Mouse (Mus musculus): ENCODE measurements around the gene Qser1.
A peak's percentile ranks its signal among the peaks of the same experiment; 100 is the strongest.
"Not testable (repeated sequence)": the region's sequence is repeated elsewhere in the genome, so short reads cannot be mapped to it uniquely, and the experiment has no call there.

Qser1 gene

DNA sequence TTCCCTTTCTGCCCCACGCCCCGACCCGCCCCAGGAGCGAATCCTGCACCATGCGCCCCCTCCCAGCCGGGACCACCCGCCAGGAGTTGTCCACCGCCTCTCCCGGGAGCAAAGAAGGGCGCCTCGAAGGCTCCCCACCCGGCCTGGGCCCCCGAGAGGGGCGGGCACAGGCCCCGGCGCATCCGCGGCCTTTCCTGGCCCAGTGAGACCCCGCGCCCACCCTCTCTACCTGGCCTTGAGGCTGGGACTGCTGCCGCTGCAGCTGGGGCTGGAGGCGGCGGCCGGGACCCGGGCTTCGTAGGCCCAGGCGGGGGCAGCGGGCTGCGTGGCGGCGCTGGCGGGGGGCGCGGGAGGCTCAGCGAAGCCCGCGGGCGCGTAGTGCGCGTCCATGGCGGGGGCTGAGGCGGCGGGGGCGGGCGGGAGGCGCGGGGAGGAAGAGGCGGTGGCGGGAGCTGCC is at the start of gene Qser1:
TSS of gene Qser1 (minus strand) at position 390 of the 457 bp plus-strand sequence.
- DNase-seq: no peak

- no peak for DNase-seq
These were observed 47.8 kb upstream of the Qser1 start for GRCm38 (mm10) chr2:104864176-104864860.

DNA sequence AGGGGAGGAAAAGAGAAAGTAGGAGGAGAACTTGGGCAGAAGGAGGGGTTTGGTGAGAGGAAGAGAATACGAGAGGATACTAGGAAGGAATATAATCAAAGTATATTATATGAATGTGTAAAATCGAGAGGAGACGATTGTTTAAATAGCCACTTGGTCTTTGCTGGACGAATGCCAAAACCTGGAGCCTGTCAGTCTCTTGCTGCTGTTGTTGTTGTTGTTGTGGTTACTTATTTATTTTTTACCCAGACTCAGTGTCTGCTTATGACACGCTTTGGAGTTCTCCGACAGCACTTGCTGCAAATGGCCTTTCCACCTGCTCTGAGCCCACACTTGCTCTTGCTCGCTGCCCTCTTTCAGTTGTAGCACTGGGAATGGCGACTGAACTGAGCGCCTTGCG is 43.9 kb upstream of the Qser1 start:
- no peak for DNase-seq

GRCm38 (mm10) chr2:104859060-104859459 is 42.5 kb upstream of the Qser1 start:
- DNase-seq: no peak

GRCm38 (mm10) chr2:104858083-104858482 is 41.5 kb upstream of the Qser1 start:
- DNase-seq: not testable (repeated sequence)

DNA sequence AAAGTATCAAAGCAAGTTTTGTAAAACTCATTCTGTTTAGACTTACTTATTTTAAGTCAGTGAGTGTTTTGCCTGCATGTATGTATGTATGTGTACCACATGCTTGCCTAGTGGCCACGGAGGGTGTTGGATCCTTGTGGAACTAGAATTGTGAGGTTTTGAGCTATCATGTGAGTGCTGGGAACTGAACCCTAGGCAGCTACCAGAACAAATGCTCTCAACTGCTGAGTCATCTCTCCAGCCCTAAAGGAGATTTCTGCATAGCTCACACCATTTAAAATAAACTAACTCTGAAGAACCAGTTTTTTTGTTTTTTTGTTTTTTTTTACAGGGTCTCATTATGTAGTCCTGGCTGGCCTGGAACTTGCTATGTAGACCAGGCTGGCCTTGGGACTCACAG is 39.7 kb upstream of the Qser1 start:
- DNase-seq: no peak

DNA sequence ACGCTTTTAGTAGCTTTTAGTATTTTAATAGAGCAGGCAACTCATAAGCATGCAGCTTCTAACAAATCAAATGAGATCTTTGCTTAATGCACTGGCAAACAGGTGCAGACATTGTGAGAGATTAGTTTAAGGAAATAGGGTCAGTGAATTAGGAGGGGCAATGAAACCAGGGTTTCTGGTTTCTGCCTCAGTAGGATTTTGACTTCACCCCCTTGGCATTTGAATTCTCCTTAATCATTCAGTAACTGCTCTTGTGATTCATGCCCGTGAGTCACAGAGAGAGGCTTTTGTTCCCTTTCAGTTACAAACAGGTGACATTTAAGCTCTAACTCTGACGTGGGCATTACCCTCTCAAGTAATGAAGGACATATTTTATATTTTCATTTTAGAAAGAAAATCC is 39.2 kb upstream of the Qser1 start:
- DNase-seq: no peak

GRCm38 (mm10) chr2:104854836-104855235 is 38.3 kb upstream of the Qser1 start:
- no peak for DNase-seq

GRCm38 (mm10) chr2:104852546-104852945 is 36.0 kb upstream of the Qser1 start:
- no peak for DNase-seq

- no peak for DNase-seq
These were observed 35.1 kb upstream of the Qser1 start for GRCm38 (mm10) chr2:104851686-104852085.

DNA sequence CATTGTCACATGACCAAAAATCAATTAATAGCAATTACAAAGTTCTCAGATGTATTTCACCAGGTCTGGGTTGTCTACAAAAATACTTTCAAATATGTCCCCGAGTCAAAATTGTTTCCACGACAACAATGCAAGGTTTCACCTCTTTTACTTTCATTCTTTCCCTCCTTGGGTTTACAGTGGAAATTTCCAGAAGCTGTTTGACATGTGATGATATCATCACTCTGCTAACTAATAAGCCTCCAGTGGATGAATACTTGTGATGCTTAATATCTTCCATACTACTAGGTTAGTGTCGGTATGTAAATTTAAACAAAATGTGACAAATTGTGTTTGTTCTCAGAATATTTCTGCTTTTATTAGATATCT is 33.4 kb upstream of the Qser1 start:
- DNase-seq: no peak

GRCm38 (mm10) chr2:104849276-104849990 is 32.9 kb upstream of the Qser1 start, which contains the start of gene Prrg4:
Gene Prrg4, minus strand, starts transcription at chr2:104849876.
- peak; percentile 42 to 59 for DNase-seq

- DNase-seq: peak in 1 of 2 experiments; percentile 10
These were observed 31.9 kb upstream of the Qser1 start for GRCm38 (mm10) chr2:104848235-104849161.

- DNase-seq: peak in 1 of 2 experiments; percentile 29
These were observed 31.1 kb upstream of the Qser1 start for GRCm38 (mm10) chr2:104847645-104848044.

DNA sequence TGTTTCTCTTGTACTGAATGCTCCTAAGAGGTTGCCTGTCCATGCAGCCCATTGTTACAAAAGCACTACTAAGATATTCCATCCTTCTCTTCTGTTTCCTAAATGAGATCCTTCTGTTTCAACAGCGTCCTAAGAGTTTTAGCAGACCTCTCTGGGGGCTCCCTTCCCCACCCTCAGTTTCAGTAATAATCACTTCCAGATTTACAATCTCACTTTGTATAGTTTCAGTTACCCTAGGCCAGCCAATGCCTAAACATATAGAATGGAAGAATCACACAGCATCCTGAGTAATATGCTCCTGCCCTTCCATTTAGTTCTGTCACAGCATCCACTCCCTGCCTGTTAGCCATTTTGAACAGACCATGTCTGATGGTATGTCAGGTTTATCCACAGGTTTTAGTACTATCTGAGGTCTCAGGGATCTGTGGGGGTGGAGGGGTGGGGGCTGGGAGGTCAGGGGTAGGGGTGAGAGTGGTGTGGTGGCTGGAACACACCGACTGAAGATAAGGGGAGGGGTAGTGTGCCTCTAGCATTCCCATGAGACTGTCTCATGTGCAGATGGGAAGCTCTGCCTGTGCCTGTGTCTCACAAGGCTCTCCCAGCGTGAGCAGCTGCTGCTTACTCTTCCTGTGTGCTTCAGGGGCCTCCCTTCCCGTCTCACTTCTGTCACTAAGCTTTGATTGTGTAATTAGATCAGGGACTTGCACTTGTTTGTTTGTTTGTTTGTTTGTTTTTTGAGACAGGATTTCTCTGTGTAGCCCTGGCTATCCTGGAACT is 30.3 kb upstream of the Qser1 start:
- DNase-seq: no peak

DNA sequence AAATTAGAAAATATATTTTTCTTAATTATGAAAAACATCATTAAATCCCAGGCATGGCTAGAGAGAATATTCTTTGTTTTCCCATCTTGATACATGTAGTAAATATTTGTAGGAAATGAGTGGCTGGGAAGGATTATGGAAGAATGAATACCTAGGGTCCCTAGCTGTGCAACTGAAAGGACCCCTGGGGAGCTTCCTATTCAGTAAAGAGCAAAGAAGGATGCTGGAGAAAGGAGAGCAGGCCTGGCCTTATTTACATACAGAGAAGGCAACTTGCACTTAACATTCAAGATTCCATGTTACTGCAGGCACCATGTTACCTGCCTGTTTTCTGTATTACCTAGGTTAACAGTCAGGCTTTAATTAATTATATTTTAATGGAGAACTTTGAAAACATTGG is 26.0 kb upstream of the Qser1 start:
- no peak for DNase-seq

- DNase-seq: no peak
These were observed 25.2 kb upstream of the Qser1 start for GRCm38 (mm10) chr2:104841736-104842135.

- no peak for DNase-seq
These were observed 24.4 kb upstream of the Qser1 start for GRCm38 (mm10) chr2:104840974-104841373.

GRCm38 (mm10) chr2:104832486-104832885 is 15.9 kb upstream of the Qser1 start:
- no peak for DNase-seq

DNA sequence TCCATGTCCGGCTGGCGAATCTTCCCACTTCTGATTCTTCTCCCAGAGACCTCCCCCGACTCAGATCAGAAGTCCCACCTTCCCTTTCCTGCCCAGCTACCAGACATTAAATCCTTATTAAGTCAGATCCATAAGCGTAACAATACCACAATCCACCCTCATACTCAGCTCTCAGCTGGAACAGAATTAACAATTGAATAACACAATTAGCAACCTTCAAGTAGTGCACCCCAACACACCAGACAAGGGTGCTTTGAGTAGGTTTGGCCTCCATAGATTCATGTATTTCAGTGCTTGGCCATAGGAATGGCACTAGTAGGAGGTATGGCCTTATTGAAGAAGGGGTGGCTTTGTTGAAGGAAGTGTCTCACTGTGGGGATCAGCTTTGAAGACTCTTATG is 9.6 kb upstream of the Qser1 start:
- DNase-seq: no peak

DNA sequence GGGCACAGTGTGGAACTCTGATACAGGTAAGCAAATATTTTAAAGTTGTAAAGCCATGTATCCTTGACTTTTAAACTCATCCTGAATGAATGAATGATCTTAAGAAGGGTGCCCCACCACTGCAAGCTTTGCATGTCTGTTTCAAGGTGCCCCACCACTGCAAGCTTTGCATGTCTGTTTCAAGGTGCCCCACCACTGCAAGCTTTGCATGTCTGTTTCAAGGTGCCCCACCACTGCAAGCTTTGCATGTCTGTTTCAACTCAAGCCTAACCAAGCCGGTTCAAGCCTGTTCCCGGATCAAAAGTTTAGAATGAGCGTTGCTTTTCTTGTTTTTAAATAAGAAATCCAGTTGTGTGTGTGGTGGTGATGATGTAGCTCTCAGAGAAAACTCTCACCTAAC is 2.2 kb upstream of the Qser1 start:
- not testable (repeated sequence) for DNase-seq
